Mouse (Mus musculus) lung, postnatal 0 days (tissue): Measurements from ENCODE around the gene Fam102b.

Source experiments
- CTCF ChIP-seq: IDR thresholded peaks from 2 replicates; pipeline ENCODE4 v1.5.1; 2016; ENCODE audit warnings: antibody characterized with exemption, mild to moderate bottlenecking
- EP300 ChIP-seq: IDR thresholded peaks from 2 replicates; pipeline ENCODE4 v1.6.1; 2016; ENCODE audit warnings: antibody characterized with exemption, mild to moderate bottlenecking, control low read depth

- no peak for TF ChIP-seq EP300
- no peak for TF ChIP-seq CTCF
These were observed 69.4 kb downstream of the Fam102b start for GRCm38 (mm10) chr3:108957976-108958375.
